Mouse (Mus musculus) midbrain, postnatal 0 days (tissue): ENCODE measurements around the gene Dnajc25. TPM values are rescaled to one million over a fixed set of nuclear protein-coding genes. Genes with fewer than 3 reads are reported as not detected.

ENCODE experiments used
- ATAC-seq: fragments of 200-750 bp; cut with Nextera tagmentation; 2 replicates; pipeline ENCODE4 v1.8.0; 2017; ENCODE audit warnings: moderate number of reproducible peaks, mild to moderate bottlenecking, moderate TSS enrichment, moderate library complexity; ENCODE audit not compliant: low FRiP score
- DNase-seq: peaks from one replicate; pipeline ENCODE4 v3.0.0-alpha.2; 2015; ENCODE audit warnings: low spot score
- H3K27ac ChIP-seq: fragments of 300-500 bp; sonication (generic); 2 replicates; pipeline ENCODE4 v1.5.1; 2014; ENCODE audit warnings: low read depth, mild to moderate bottlenecking, low read length, mixed read lengths
- H3K27me3 ChIP-seq: fragments of 300-500 bp; sonication (generic); 2 replicates; pipeline ENCODE4 v1.6.1; 2014; ENCODE audit warnings: low read length, control low read depth, mixed read lengths; ENCODE audit not compliant: insufficient read depth
- H3K36me3 ChIP-seq: fragments of 300-500 bp; sonication (generic); 2 replicates; pipeline ENCODE4 v1.6.1; 2014; ENCODE audit warnings: low read length, control low read depth, mixed read lengths; ENCODE audit not compliant: insufficient read depth
- H3K4me1 ChIP-seq: fragments of 300-500 bp; sonication (generic); 2 replicates; pipeline ENCODE4 v1.6.1; 2014; ENCODE audit warnings: mild to moderate bottlenecking, control low read depth, antibody characterized with exemption, low read length, mixed read lengths; ENCODE audit not compliant: insufficient read depth
- H3K4me2 ChIP-seq: fragments of 300-500 bp; sonication (generic); 2 replicates; pipeline ENCODE4 v1.6.1; 2014; ENCODE audit warnings: low read depth, mild to moderate bottlenecking, low read length, mixed read lengths; ENCODE audit not compliant: poor library complexity, severe bottlenecking
- H3K4me3 ChIP-seq: fragments of 300-500 bp; sonication (generic); 2 replicates; pipeline ENCODE4 v1.5.1; 2014; ENCODE audit warnings: low read depth, mild to moderate bottlenecking, low read length, moderate library complexity
- H3K9ac ChIP-seq: fragments of 300-500 bp; sonication (generic); replicated peaks from 2 replicates; pipeline ENCODE4 v1.6.1; 2014; ENCODE audit warnings: mild to moderate bottlenecking, low read length, moderate library complexity, mixed read lengths; ENCODE audit not compliant: poor library complexity, severe bottlenecking
- H3K9me3 ChIP-seq: fragments of 300-500 bp; sonication (generic); 2 replicates; pipeline ENCODE4 v1.6.1; 2016; ENCODE audit warnings: low read length, control low read depth
- CTCF ChIP-seq: IDR thresholded peaks from 2 replicates; pipeline ENCODE4 v1.5.1; 2016; ENCODE audit warnings: antibody characterized with exemption, mild to moderate bottlenecking
- WGBS: fragments of 180-500 bp; shearing (Covaris S2); extraction: QIAGEN DNeasy Blood & Tissue Kit; methylation state at CpG from one replicate; pipeline ENCODE4 v1.1.7; 2014; 5-methylcytosine and 5-hydroxymethylcytosine counted together
- polyA plus RNA-seq: library from polyadenylated mRNA; unstranded; fragments of >200 nt; fragmentation: Nextera tagmentation; extraction: Ambion mirVana; gene quantifications from 2 replicates; pipeline ENCODE4 v1.2.1, GENCODE M21; 2015
- total RNA-seq: library from RNA; depleted of rRNA; stranded (reverse); fragments of >200 nt; gene quantifications from 2 replicates; pipeline ENCODE4 v1.2.3, GENCODE M21; 2014; rRNA removed

Gene Dnajc25
- total and polyA plus RNA-seq, 2 experiments from 2014 or later: 5.4 to 10.6 TPM

GRCm38 (mm10) chr4:59062526-59062925 lies 67.7 kb downstream of the Dnajc25 start:
- H3K4me2 ChIP-seq: no peak overlapping the region
- WGBS: 67% methylated on average over 12 of the region's 12 CpGs
- H3K9me3 ChIP-seq: no peaks in the 10 kb centered on the region
- TF ChIP-seq CTCF: no peak
- no peak overlapping the region for H3K4me3 ChIP-seq
- H3K9ac ChIP-seq: no peak overlapping the region
- no peaks in the 10 kb centered on the region for H3K27me3 ChIP-seq
- H3K4me1 ChIP-seq: no peaks in the 10 kb centered on the region
- ATAC-seq (no peak), DNase-seq (no peak)
- no peak overlapping the region for H3K27ac ChIP-seq
- no peaks in the 10 kb centered on the region for H3K36me3 ChIP-seq

- 30% methylated on average over 3 of the region's 3 CpGs for WGBS
- no peak for ATAC-seq
- Histone ChIP-seq H3K4me3 (no peak overlapping the region), H3K27me3 (no peaks in the 10 kb centered on the region), H3K9ac (no peak overlapping the region), H3K36me3 (no peaks in the 10 kb centered on the region), H3K9me3 (no peaks in the 10 kb centered on the region), H3K4me1 (no peaks in the 10 kb centered on the region), H3K4me2 (no peak overlapping the region), H3K27ac (no peak overlapping the region)
- no peak for TF ChIP-seq CTCF
- peak; percentile 50 for DNase-seq
These were observed 74.4 kb downstream of the Dnajc25 start for GRCm38 (mm10) chr4:59069276-59069675.

Other genes with a start within 250 kb of the Dnajc25 start
- gene Olfr267, start 207.3 kb upstream of the Dnajc25 start, total RNA-seq: 0.99 TPM in 1 of 2 replicates, not detected in the other
- not detected in 2 replicates for gene Olfr267, start 207.3 kb upstream of the Dnajc25 start, polyA plus RNA-seq
- 64.8 and 77.5 TPM in 2 replicates for gene Ecpas, start 82.3 kb upstream of the Dnajc25 start, total RNA-seq
- gene Ecpas, start 82.3 kb upstream of the Dnajc25 start, polyA plus RNA-seq: 28.4 and 36.8 TPM in 2 replicates
- gene Zkscan16, start 51.4 kb upstream of the Dnajc25 start, total RNA-seq: 4.9 and 7.6 TPM in 2 replicates
- gene Zkscan16, start 51.4 kb upstream of the Dnajc25 start, polyA plus RNA-seq: 2.2 and 2.4 TPM in 2 replicates
- 1.9 and 3.4 TPM in 2 replicates for gene Ptgr1, start 7.9 kb upstream of the Dnajc25 start, total RNA-seq
- gene Ptgr1, start 7.9 kb upstream of the Dnajc25 start, polyA plus RNA-seq: 3.1 and 3.4 TPM in 2 replicates
- not detected in 2 replicates for gene Gm20503, start 8.1 kb downstream of the Dnajc25 start, total RNA-seq
- gene Gm20503, start 8.1 kb downstream of the Dnajc25 start, polyA plus RNA-seq: 8.2 and 14.1 TPM in 2 replicates
- gene Gng10, start 40.0 kb downstream of the Dnajc25 start, total RNA-seq: 121 and 126 TPM in 2 replicates
- gene Gng10, start 40.0 kb downstream of the Dnajc25 start, polyA plus RNA-seq: 239 TPM in 2 replicates
- gene AI481877, start 143.9 kb downstream of the Dnajc25 start, total RNA-seq: not detected in 2 replicates
- 0.02 TPM in 1 of 2 replicates, not detected in the other for gene AI481877, start 143.9 kb downstream of the Dnajc25 start, polyA plus RNA-seq
- 68.5 and 76.5 TPM in 2 replicates for gene Ugcg, start 194.2 kb downstream of the Dnajc25 start, total RNA-seq
- gene Ugcg, start 194.2 kb downstream of the Dnajc25 start, polyA plus RNA-seq: 18.7 and 22.8 TPM in 2 replicates